Mouse (Mus musculus): ENCODE results near the gene Zfp541.

Gene Zfp541

DNA sequence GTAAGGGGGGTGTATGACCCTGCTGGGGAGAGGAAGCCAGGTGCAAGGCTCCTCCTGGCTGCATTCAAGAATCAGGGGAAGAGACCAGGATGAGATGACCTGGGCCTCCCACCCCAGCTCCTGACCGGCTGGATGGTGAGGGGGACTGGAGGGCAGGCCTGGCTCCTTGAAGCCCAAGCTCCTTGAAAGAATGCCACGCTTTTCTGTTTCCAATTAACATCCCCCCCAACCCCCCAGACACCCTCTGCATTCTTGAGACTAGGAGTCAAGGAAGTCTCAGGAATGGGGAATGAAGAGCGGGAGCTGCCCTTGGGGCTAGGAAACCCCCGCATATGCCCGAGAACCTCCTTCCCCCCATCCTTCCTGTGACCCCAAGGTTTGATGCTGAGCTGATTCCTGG, 17.1 kb upstream of the Zfp541 start:
- no peak for DNase-seq

GRCm38 (mm10) chr7:16045538-16045937, 16.1 kb upstream of the Zfp541 start:
- DNase-seq, result no peak

- DNase-seq, result peak; percentile 87
Measured at GRCm38 (mm10) chr7:16046101-16046480, 15.5 kb upstream of the Zfp541 start.

- peak; percentile 85 for DNase-seq
Measured at GRCm38 (mm10) chr7:16046481-16047337, 14.9 kb upstream of the Zfp541 start.

DNA sequence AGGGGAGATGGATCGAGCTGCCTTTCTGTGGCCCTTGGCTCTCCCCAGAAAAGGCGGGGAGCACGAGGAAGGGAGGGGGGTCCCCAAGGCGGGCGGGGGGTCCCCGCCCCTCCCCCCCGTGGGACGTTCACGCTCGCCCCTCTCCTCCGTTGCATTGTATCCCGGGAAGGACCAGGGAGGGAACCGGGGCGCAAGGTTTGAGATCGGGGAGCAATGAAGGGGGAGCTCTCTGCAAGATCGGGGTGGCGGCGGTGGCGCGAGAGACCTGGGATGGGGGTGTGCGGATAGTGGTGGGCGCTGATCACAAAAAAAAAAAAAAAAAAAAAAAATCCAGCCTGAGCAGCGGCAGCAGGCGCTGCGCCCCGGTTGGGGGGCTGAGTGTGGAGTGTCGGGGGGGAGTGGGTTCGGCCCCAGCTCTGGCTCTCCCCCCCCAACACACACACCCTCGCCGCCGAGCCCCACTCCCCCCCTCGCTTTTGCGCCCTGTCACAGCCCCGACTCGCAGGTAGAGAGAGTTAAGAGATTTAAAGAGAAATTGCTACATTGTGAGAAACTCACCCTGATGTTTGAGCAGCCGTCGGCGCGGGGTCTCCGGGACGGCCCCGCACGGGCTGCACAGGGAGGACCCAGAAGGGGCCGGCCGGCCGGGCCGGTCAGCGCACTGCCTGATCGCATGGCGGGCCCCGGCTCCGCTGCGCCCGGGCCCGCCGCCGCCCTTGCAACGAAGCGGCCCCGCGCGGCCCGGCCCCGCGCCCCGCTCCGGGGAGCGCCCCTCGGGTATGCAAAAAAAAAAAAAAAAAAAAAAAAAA, 14.1 kb upstream of the Zfp541 start, which contains the start of gene Bicra:
TSS of gene Bicra (minus strand) at position 584 of the 809 bp plus-strand sequence.
- DNase-seq, result peak; percentile 92

GRCm38 (mm10) chr7:16048164-16048564, 13.4 kb upstream of the Zfp541 start:
- DNase-seq, result peak; percentile 98

GRCm38 (mm10) chr7:16048675-16049575, 12.7 kb upstream of the Zfp541 start:
- DNase-seq, result no peak

DNA sequence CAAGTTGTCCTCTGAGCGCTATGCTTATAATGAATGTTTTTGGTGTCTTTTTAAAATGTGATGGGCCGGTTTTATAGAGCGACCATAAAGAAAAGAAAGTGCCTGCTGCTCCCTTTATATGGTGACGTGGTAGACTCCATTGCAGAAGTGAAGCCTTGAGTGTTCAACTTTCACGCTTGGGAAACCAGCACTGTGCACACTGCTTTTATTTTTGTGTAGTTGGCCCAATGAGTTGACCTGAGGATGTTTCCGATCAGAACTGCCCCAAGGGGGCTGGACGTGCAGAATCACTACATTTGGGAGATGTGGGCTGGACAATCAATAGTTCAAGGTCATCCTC, 12.1 kb upstream of the Zfp541 start:
- DNase-seq, result no peak

DNA sequence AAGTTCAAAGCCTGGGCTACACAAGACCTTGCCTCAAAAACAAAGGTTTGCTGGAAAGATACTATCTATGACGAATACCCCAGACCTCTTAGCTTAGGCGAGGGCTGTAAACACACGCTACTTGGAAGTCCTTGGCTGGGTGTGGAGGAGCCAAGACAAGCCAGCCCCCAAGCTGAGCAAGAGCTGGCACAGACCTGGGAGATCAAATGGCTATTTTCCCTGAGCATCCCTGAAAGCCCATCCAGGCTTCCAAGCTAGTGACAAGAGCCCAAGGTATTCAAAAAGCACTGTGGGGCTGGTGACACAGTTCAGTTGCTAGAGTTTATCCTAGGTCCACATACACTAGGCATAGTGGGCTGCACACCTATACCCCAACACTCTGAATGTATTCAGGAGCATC, 11.0 kb upstream of the Zfp541 start:
- no peak for DNase-seq

GRCm38 (mm10) chr7:16051883-16052595, 9.6 kb upstream of the Zfp541 start:
- peak; percentile 91 for DNase-seq

DNA sequence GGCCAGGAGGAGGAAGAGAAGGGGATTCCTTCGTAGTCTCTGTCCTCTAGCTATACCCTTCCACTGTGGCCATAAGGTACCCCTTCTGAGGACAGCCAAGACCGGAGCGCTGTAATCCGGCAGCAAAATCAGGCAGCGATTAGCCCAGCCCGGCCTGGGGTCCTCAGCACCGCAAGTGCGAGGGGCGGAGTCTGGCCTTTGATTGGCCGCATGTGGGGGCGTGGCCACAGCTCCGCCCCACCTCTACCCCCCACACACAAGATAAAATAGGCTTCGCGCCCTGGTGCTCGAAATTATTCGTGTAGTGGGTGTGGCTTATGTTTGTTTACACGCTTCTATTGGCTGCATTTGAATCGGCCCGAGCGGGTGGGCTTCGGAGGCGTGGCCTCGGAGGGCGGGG, 8.9 kb upstream of the Zfp541 start:
- DNase-seq, result peak; percentile 98

DNA sequence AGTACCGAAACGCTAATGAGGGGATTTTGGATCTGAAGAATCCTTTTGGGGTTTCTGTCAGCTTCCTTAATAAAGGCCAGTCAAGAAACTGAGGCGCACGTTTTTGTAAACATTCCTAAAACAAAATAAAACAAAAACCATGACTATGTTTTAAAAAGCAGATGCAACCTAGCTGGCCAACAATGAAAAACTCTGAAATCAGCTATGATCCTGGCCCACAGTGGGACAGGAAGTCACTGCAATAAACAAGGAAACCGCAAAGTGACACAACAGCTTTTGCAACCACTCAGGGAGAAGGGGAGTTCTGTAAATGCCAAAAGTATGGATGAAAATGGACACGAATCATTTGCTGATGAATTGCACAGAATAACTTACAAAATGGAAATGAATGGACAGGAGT, 8.5 kb upstream of the Zfp541 start:
- DNase-seq, result no peak

DNA sequence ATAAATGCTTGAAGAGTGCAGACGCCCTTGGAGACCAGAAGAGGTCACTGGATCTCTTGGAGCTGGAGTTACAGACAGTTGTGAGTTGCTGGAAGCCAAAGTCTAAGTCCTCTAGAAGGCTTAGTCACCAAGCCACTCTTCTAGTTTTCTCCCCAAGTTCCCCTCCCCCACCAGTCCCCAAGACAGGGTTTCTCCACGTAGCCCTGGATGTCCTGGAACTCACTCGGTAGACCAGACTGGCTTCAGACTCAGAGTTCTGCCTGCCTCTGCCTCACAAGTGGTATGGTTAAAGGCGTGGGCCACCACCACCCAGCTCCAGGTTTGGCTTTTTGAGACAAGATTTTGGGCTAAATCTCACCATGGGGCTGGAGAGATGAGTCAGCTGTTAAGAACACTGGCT, 6.6 kb upstream of the Zfp541 start:
- DNase-seq, result peak; percentile 7

DNA sequence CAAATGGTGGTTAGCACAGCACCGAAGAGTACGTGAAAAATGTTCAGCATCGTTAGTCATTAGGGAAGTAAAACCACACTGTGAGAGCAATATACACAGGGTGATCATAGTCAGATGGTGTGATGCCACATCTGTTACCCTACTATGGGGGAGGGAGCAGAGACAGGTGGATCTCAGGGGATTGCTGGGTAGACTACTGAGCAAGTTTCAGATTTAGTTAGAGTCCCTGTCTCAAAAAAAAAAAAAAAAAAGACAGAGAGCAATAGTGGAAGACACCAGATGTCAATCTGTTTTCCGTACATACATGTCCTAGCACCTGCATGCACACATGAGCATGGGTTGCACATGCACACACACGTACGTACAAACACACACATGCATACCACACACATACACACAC, 5.9 kb upstream of the Zfp541 start:
- no peak for DNase-seq

- peak; percentile 49 for DNase-seq
Measured at GRCm38 (mm10) chr7:16056459-16057135, 5.0 kb upstream of the Zfp541 start.

DNA sequence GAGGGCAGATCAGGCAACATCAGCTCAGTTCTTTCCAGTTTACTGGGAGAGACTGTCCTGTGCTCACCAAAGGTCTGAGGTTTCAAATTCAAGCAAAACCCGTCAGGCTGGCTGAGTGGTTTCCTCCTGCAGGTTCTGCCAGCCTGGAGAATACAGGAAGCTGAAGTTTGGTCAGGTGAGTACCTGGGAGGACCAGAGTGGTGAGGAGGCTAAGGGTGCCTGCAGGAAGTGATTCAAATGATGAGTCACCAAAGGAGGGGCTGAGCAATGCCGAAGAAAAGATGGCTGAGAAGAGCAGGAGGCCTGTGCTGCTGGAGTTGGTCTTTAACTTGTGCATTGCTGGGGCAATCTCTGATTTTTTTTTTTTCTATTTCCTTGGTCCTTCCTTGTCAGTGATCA, 4.5 kb upstream of the Zfp541 start:
- no peak for DNase-seq

DNA sequence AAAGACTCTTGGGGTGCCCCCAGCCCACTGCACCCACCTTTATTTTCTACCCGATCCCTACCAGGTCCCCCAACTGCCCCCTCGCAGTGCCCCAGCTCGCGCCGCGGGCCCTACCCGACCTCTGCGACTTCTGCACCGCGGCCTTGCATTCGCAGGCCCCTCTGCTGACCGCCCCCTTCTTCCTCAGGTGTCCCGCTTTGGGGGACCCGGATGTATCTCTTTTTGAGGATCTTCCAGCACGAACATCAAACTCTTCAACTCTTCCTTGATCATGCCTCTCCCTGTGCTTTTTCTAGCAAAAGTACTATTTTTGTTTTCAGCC, 446 bp downstream of the Zfp541 start:
- DNase-seq, result no peak

GRCm38 (mm10) chr7:16063490-16063889, 1.9 kb downstream of the Zfp541 start:
- no peak for DNase-seq

DNA sequence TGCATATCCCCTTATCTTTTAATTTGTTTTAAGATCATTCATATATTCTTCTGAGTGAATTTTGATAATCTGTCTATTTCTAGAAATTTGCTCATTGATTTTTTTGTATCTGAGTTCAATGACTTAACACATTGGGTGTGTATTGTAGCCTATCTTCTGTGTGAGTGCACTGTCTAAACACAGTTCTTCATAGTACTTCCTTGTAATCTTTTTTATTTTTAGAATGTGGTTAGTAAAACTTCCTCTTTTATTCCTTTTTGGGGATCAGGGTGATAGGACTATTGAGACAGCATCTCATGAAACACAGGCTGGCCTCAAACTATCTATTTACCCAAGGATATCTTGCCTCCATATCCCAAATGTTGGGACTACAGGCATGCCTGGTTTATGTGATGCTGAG, 9.2 kb downstream of the Zfp541 start:
- DNase-seq, result no peak

DNA sequence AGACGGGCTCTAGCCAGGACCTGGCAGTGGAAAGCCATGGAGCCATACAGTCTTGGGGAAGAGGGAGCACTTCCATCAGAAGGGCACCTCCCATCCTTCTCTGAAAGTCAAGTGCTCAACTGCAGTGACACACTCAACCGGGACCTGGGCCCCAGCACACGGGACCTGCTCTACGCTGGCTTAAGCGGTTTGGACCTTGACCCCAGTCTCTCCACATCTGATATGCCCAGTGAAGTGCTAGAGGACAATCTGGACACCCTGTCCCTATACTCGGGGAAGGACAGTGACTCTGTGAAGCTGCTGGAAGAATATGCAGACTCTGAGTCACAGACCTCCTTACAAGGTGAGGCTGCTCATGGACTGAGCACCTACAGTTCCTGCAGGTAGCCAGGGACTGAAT, 10.3 kb downstream of the Zfp541 start:
- DNase-seq, result no peak

DNA sequence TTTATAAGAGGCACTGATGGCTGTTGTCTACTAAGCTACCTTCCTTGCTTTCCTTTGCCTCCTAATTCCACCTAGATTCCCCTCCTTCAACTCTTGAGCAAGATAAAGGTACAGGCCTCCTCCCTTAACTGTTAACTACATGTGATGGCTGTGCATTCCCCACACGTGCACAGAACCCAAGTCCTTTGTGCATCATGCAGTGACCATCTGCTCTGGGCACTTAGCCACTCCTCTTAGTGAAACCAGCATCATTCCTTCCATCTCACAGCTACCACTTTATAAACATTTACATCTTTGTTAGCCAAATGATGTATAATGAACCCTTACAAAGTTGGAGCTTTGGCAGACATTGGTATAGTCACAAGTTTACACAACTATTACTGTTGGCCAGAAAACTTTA, 18.3 kb downstream of the Zfp541 start:
- peak; percentile 32 for DNase-seq

DNA sequence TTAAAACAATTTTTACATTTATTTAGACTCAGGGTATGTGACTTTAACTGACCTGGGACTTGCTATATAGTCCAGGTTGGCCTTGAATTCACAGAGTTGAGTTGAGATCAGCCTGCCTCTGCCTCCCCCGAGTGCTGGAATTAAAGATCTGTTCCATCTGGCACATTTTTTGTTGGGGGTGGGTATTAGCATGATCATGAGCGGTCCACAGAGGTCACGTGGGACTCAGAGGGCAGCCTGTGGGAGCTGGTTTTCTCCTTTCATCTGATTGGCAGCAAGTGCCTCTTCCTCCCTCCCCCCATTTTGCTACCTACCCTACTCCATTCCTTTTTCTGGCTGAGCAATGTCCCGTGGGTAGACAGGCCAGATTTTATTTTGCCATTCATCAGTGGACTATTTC, 19.0 kb downstream of the Zfp541 start:
- DNase-seq, result no peak

Data from lung, postnatal 10 days (tissue).